Mouse (Mus musculus) hematopoietic multipotent progenitor cell, adult 10-12 weeks (in vitro differentiated cells): ENCODE measurements around the gene Phykpl. TPM values are rescaled to one million over a fixed set of nuclear protein-coding genes. Genes with fewer than 3 reads are reported as not detected.

ENCODE experiments used
- polyA plus RNA-seq: library from polyadenylated mRNA; stranded (reverse); fragments of >175 nt; gene quantifications from 2 replicates; pipeline ENCODE4 v1.2.3, GENCODE M21; 2012; ENCODE audit warnings: low replicate concordance

The Phykpl gene
- polyA plus RNA-seq, result 4.5 and 9.5 TPM in 2 replicates

DNA sequence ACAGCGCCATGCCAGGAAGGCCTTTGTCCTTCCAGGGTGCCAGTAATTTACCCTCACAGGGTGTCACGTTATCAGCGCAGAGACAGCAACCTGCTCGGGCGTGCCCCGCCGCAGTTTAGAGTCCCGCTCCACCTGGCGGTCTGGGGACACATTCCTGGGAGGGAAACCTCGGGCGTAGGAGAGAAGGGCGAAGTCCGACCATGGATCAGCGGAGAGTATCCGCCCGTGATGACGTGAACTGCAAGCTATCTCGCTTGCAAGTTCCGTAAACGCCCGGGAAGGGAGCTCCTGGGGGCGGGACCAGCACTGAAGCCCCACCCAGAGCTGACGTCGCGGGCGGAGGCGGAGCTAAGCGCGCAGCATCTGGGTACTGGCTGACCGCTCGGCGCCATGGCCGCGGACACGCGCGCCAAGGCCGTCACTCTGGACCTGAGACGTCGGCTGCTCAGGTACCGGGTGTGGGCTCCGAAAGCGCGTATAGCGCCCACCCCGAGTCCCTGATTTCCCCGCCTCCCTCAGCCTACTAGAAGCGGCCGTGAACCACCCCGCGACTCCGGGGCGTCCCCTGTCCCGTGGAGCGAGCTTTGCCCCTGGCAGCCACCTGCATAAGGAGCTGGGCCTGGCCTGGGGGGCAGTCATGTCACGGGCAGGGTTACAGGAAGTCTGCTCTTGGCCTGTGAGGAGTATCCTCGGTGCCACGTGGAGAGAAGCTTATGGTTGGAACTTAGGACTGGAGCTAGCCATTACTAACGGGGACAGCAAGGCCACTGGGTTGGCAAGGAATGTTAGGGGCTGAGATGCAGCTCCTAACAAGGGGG, at the start of gene Phykpl:
Gene Phykpl, plus strand, starts transcription at position 327 of the 818 bp plus-strand sequence.

DNA sequence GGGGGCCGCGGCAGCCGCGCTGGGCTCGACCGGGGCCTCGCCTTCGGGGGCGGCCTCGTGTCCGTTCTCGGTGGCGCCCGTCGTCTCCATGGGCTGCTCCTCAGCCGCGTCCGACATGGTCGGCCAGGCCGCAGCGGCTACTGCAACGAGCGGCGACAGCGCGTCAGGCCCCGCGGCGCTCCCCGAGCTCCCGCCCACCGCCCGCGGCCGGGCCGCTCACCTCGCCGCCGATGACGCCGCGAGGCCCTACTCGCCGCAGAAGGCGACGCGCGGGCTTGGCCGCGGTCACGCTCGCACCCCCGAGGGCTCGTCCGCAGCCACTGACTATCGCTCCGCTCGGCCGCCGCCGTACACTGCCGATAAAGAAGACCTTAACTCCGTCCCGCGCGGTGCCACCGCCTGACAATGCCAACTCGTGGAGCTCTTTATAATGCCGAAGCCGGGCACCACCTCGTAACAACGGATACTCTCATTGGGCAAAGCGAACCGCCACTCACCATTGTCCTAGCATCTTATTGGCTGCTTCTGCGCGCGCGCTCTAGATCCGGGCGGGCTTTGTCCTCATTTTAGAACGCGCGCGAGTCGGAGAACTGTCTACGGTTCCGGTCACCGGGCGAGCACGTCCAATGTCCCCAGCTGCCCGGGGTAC, 22.0 kb downstream of the Phykpl start, which contains the start of gene Hnrnpab:
Gene Hnrnpab, minus strand, starts transcription at position 401 of the 649 bp plus-strand sequence.

GRCm38 (mm10) chr11:51619409-51620060, 35.0 kb downstream of the Phykpl start, which contains the start of gene Nhp2:
Gene Nhp2 (plus strand): TSS chr11:51619735.

GRCm38 (mm10) chr11:51635525-51636322, 51.2 kb downstream of the Phykpl start, which contains the start of gene Rmnd5b:
Gene Rmnd5b (minus strand): TSS chr11:51635896.

GRCm38 (mm10) chr11:51650691-51651515, 66.3 kb downstream of the Phykpl start, which contains the start of the genes N4bp3 and D930048N14Rik:
Gene N4bp3 (minus strand): TSS chr11:51650842.
Gene D930048N14Rik (plus strand): TSS chr11:51650954.

Other genes starting within 250 kb of the Phykpl start
- gene Hnrnpab, start 22.1 kb downstream of the Phykpl start, polyA plus RNA-seq, result 304 and 516 TPM in 2 replicates
- gene Nhp2, start 35.0 kb downstream of the Phykpl start, polyA plus RNA-seq, result 42.9 and 74.4 TPM in 2 replicates
- gene Rmnd5b, start 51.1 kb downstream of the Phykpl start, polyA plus RNA-seq, result 26.6 and 59.2 TPM in 2 replicates
- gene N4bp3, start 66.1 kb downstream of the Phykpl start, polyA plus RNA-seq, result 35.6 and 84.4 TPM in 2 replicates
- gene D930048N14Rik, start 66.2 kb downstream of the Phykpl start, polyA plus RNA-seq, result 1.9 and 2.1 TPM in 2 replicates
- 0.17 and 1.8 TPM in 2 replicates for gene 0610009B22Rik, start 104.1 kb downstream of the Phykpl start, polyA plus RNA-seq
- gene Sec24a, start 178.9 kb downstream of the Phykpl start, polyA plus RNA-seq, result 27.0 and 48.1 TPM in 2 replicates
- gene Sar1b, start 178.9 kb downstream of the Phykpl start, polyA plus RNA-seq, result 3.4 and 6.8 TPM in 2 replicates